Mouse (Mus musculus): Measurements from ENCODE around the gene Mast3.

Mast3 gene

DNA sequence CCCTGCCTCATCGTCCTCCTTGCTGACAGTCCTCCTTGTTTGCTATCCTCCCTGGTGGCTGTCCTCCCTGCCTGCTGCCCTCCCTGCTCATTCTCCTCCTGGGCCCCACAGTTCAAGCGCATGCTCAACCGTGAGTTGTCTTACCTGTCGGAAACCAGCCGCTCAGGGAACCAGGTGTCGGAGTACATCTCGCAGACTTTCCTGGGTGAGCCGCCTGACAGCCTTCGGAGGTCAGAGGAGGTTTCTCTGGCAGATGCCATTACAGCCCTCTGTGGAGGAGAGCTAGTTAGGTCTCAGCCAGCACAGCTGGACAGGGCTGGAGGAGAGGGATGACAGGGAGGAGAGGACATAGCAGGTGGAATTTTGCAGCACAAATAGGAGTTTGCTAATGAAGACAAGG, 58.2 kb downstream of the Mast3 start:
- DNase-seq (ENCODE audit: low read depth, low spot score), result no peak

DNA sequence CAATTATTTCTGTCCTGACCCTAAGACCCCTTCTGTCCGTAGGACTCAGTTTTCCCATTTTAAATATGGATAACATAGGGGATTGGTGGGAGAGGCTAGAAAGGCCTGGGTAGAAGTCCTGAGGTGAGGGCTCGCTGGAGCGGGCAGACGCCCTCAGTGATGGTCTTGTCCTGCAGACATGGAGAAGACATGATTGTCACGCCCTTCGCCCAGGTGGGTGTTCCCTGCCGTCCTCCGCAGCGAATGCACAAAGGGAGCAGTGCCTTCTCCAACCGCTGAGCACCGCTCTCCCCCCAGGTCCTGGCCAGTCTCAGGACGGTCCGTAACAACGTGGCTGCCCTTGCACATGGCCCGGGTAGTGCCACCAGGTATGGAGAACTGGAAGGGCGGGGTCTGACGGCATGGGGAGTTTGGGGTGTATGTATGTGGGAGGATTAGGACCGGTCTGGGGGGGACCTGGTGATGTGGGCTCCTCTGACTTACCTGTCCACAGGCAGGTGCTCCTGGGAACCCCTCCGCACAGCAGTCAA, 59.1 kb downstream of the Mast3 start:
- no peak for DNase-seq (ENCODE audit: low read depth, low spot score)

GRCm38 (mm10) chr8:70744806-70745205, 60.0 kb downstream of the Mast3 start:
- no peak for DNase-seq (ENCODE audit: low read depth, low spot score)

- DNase-seq (ENCODE audit: low read depth, low spot score), result no peak
Observed at GRCm38 (mm10) chr8:70743656-70744590, 60.9 kb downstream of the Mast3 start.

GRCm38 (mm10) chr8:70742981-70743655, 61.7 kb downstream of the Mast3 start:
- DNase-seq (ENCODE audit: low read depth, low spot score), result no peak

GRCm38 (mm10) chr8:70742176-70742575, 62.7 kb downstream of the Mast3 start:
- no peak for DNase-seq (ENCODE audit: low read depth, low spot score)

DNA sequence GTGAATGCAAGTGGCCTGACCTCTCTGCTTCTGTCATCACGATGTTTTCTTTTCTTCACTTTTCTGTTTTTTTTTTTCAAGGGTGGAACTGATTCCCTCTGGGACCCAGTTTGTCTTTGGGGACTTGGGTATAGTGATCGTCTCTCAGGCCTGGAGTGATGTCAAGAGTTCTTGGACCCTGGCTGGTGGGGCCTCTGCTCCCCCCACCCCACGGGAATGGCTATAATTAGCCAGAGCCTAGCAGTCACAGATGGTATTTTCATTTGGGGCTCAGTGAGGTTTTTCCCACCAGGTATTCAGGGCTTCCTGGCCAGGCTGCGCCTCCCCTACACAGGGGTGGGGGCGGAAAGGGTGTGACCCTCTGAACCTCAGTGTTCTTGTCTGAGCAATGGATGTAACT, 63.2 kb downstream of the Mast3 start:
- no peak for DNase-seq (ENCODE audit: low read depth, low spot score)

- no peak for DNase-seq (ENCODE audit: low read depth, low spot score)
Observed at GRCm38 (mm10) chr8:70738211-70738610, 66.6 kb downstream of the Mast3 start.

GRCm38 (mm10) chr8:70737705-70738104, 67.1 kb downstream of the Mast3 start:
- no peak for DNase-seq (ENCODE audit: low read depth, low spot score)

DNA sequence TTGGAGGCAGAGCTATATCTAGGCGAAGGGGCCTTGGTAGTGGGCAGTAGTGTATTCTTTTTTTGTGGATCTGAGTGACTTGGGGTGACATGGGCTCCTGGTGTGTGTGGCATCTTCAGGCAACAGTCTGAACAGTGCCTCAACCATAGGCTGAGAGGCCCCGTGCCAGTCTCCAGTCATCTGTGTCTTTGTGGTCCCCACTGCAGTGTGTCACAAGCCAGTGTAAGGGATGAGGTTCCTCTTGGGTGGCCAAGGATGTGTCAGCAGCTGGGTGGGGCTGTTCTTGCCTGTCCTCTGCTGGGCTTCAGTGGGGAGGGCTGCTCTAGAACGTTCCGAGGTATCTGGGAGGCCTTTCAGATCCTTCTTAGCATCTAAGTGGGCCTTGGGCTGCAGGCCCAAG, 73.9 kb downstream of the Mast3 start:
- no peak for DNase-seq (ENCODE audit: low read depth, low spot score)

DNA sequence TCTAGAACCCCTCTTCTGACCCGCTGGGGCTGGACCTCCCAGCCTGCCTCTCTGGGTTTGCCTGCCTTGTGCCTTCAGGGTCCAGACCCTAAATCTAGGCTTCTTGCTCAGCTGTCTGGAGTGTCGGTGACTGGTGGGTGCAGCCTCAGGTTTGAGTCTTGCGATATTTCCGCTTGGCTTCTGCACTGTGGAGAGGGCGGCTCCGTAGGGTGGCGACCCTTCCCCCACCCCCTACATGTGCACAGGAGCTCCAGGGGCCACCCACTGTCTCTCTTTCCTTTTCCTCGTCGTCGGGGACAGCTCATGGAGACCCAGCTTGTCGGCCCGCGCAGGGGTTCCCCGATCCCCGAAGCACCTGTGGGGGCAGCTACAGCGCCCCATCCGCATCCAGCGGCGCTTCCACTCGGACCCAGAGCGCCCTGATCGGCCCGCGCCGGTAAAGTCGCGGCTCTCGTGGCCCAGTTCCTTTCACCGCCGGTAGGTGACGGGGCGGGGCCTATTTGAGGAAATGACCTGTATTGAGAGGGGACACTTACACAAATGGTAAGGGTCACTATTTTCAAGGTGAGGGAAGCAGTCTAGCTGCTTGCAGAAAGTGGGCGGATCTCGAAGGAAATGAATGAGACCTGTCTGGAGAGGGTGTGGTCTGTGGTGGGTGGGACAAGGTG, 74.9 kb downstream of the Mast3 start:
- DNase-seq (ENCODE audit: low read depth, low spot score), result no peak

All from telencephalon, adult 2 months (tissue).